Mouse (Mus musculus) brown adipose tissue, adult 24 weeks (tissue): ENCODE measurements around the gene Cd300lb. TPM values are rescaled to one million over a fixed set of nuclear protein-coding genes. Genes with fewer than 3 reads are reported as not detected.

Experiments
- H3K27ac ChIP-seq: fragments of 200-500 bp; replicated peaks from 2 replicates; pipeline ENCODE4 v1.5.1; 2012; ENCODE audit warnings: low read depth, mild to moderate bottlenecking, low read length
- H3K4me1 ChIP-seq: fragments of 200-500 bp; 2 replicates; pipeline ENCODE4 v1.6.1; 2012; ENCODE audit warnings: low read length, mixed read lengths; ENCODE audit not compliant: control insufficient read depth, insufficient read depth, insufficient read length
- H3K4me3 ChIP-seq: fragments of 200-500 bp; 2 replicates; pipeline ENCODE4 v1.5.1; 2012; ENCODE audit warnings: low read depth, mild to moderate bottlenecking, low read length, moderate library complexity; ENCODE audit not compliant: insufficient read depth
- polyA plus RNA-seq: library from polyadenylated mRNA; stranded (reverse); fragments of >200 nt; gene quantifications from 2 replicates; pipeline ENCODE4 v1.2.4, GENCODE M21; 2012; ENCODE audit not compliant: missing spikeins, insufficient read depth, insufficient read length

The Cd300lb gene
- polyA plus RNA-seq, 1 experiment, result 1.1 TPM

DNA sequence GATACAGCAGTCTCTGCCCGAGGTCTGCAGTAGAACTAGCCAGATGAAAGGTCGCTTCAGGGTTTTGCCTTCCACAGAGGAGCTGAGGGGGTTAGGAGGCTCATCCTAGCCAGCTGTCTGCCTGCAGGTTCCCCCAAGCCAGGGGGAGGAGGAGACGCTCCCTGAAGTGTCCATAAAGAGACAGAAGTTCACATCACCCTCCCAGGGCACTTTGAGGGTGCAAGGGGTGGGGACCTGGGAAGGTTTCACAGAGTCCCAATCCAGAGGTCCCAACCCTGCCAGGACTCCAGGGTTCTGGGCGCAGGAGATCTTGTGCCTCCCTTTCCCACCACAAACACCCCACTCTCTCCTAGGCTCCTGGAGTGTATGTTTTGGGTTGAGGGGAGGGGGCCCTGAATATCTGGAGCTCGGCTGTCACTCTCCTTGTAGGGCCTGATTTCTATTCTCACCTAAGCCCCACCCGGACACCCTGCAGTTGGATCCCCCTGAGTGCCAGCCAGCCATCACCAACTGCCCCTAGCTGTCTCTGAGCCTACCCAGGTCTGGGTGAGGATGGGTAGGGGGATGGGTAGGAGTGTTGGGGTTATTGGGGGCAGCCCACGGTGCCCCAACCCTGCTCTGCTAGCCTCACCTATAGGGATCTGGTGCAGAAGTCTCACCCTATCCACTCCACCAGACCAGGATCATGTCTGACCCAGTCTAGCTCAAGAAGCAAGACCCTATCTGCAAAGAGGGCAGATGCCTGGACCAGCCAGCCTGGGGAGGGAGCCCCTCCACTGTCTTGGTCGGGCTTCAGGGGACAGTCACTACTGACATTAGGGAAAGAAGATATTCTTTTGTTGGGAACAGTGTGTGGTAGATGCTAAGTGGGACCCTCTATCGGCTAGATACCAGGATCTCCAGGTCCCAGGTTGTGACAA, 59.7 kb downstream of the Cd300lb start:
- H3K4me1 ChIP-seq, result peaks cover 5% of the 10 kb centered on the region; the same call in 1 of the 2 replicates
- no peak overlapping the region for H3K4me3 ChIP-seq
- no peak overlapping the region for H3K27ac ChIP-seq

GRCm38 (mm10) chr11:114873022-114873817, 61.0 kb downstream of the Cd300lb start:
- H3K4me1 ChIP-seq, result peaks cover 5% of the 10 kb centered on the region; the same call in 1 of the 2 replicates
- no peak overlapping the region for H3K27ac ChIP-seq
- no peak overlapping the region for H3K4me3 ChIP-seq

Other genes with a start within 250 kb of the Cd300lb start
- not detected in 2 replicates for gene Dnaic2, start 207.0 kb downstream of the Cd300lb start, polyA plus RNA-seq
- gene Kif19a, start 169.0 kb downstream of the Cd300lb start, polyA plus RNA-seq, result 0.99 TPM in 1 of 2 replicates, not detected in the other
- gene Btbd17, start 138.4 kb downstream of the Cd300lb start, polyA plus RNA-seq, result not detected in 2 replicates
- not detected in 2 replicates for gene Gpr142, start 135.5 kb downstream of the Cd300lb start, polyA plus RNA-seq
- gene Gprc5c, start 83.2 kb downstream of the Cd300lb start, polyA plus RNA-seq, result 5.4 and 8.4 TPM in 2 replicates
- 0.58 and 1.1 TPM in 2 replicates for gene Cd300a, start 44.3 kb downstream of the Cd300lb start, polyA plus RNA-seq
- gene Cd300c, start 34.8 kb upstream of the Cd300lb start, polyA plus RNA-seq, result not detected in 2 replicates
- 2.3 and 6.2 TPM in 2 replicates for gene Cd300ld, start 55.5 kb upstream of the Cd300lb start, polyA plus RNA-seq
- gene Cd300c2, start 67.5 kb upstream of the Cd300lb start, polyA plus RNA-seq, result 1.7 and 2.1 TPM in 2 replicates
- gene Cd300ld2, start 81.8 kb upstream of the Cd300lb start, polyA plus RNA-seq, result not detected in 2 replicates
- 3.8 TPM in 1 of 2 replicates, not detected in the other for gene Cd300ld4, start 92.6 kb upstream of the Cd300lb start, polyA plus RNA-seq
- gene Cd300ld5, start 103.4 kb upstream of the Cd300lb start, polyA plus RNA-seq, result 1.5 and 3.8 TPM in 2 replicates
- 5.7 and 13.3 TPM in 2 replicates for gene Cd300ld3, start 114.0 kb upstream of the Cd300lb start, polyA plus RNA-seq
- not detected in 2 replicates for gene Cd300e, start 127.8 kb upstream of the Cd300lb start, polyA plus RNA-seq
- 0.79 and 1.2 TPM in 2 replicates for gene Rab37, start 157.0 kb upstream of the Cd300lb start, polyA plus RNA-seq
- 0.28 TPM in 1 of 2 replicates, not detected in the other for gene Cd300lf, start 199.6 kb upstream of the Cd300lb start, polyA plus RNA-seq
- 5.3 and 5.9 TPM in 2 replicates for gene Slc9a3r1, start 229.0 kb upstream of the Cd300lb start, polyA plus RNA-seq